Mouse (Mus musculus) testis, adult 2 months (tissue): ENCODE data around the gene Sapcd1. TPM values are rescaled to one million over a fixed set of nuclear protein-coding genes. Genes with fewer than 3 reads are reported as not detected.

Experiments
- H3K27ac ChIP-seq: fragments of 200-500 bp; 2 replicates; pipeline ENCODE4 v1.5.1; 2012; ENCODE audit warnings: low read depth, low read length; ENCODE audit not compliant: control insufficient read depth, insufficient read depth
- H3K27me3 ChIP-seq: fragments of 200-500 bp; 2 replicates; pipeline ENCODE4 v1.6.1; 2012; ENCODE audit warnings: mild to moderate bottlenecking, low read length, moderate library complexity; ENCODE audit not compliant: control insufficient read depth, insufficient read depth
- H3K36me3 ChIP-seq: fragments of 200-500 bp; 2 replicates; pipeline ENCODE4 v1.6.1; 2012; ENCODE audit warnings: mild to moderate bottlenecking, low read length; ENCODE audit not compliant: control insufficient read depth, insufficient read depth
- H3K4me1 ChIP-seq: fragments of 200-500 bp; 2 replicates; pipeline ENCODE4 v1.6.1; 2012; ENCODE audit warnings: low read length; ENCODE audit not compliant: control insufficient read depth, insufficient read depth
- H3K4me3 ChIP-seq: fragments of 200-500 bp; 2 replicates; pipeline ENCODE4 v1.5.1; 2012; ENCODE audit warnings: low read depth, mild to moderate bottlenecking, low read length, moderate library complexity, mixed read lengths; ENCODE audit not compliant: control insufficient read depth
- CTCF ChIP-seq: fragments of 200-500 bp; IDR thresholded peaks from 2 replicates; pipeline ENCODE4 v1.5.1; 2012; ENCODE audit warnings: low read depth, mild to moderate bottlenecking, inconsistent platforms, low read length, moderate library complexity; ENCODE audit not compliant: control insufficient read depth, insufficient read depth, insufficient replicate concordance
- POLR2A ChIP-seq: fragments of 200-500 bp; IDR thresholded peaks from 2 replicates; pipeline ENCODE4 v1.6.1; 2012; ENCODE audit warnings: low read depth, mild to moderate bottlenecking, inconsistent platforms, low read length, moderate library complexity; ENCODE audit not compliant: control insufficient read depth
- polyA plus RNA-seq: library from polyadenylated mRNA; depleted of rRNA; stranded (reverse); fragments of >200 nt; gene quantifications from 2 replicates; pipeline ENCODE4 v1.2.3, GENCODE M21; 2012

Sapcd1 gene
- polyA plus RNA-seq, 1 experiment = 3.5 TPM

DNA sequence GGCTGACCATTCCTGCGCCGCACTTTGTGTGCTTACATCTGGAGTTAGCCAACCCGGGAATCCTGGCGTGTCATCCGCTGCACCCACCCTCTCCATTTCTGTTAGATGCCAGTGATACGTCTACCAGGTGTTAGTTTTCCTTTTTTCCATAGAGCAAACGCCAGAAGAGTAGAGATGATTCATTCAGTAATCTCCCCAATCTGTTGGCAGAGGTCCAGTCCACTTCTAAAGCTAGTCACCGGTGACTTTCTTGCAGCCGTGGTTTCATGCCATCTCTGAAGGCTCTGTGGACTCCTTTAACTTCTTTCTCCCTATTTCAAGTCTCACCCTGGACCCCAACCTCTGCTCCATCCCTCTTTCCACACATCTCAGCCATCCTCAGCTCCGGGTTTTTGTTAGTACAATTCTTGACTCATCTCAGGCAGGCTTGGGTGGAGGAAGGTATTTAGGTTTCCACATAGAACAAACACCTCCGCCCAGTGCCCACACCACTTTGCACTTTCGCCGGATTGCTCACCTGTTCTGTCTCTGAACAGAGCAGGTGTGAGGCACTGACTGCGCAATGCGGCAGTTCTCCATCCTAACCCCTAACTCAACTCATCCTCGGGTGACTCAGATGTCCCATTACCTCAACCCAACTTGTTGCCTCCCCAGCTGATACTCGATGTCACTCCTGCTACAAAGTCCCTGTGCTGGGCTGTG, 40.5 kb upstream of the Sapcd1 start:
- Histone ChIP-seq H3K4me1 (peaks cover 13% of the 10 kb centered on the region), H3K27me3 (peaks cover 7% of the 10 kb centered on the region; the same call in 1 of the 2 replicates), H3K4me3 (peak overlapping the region; percentile 71), H3K27ac (no peak overlapping the region), H3K36me3 (no peaks in the 10 kb centered on the region)
- TF ChIP-seq POLR2A = no peak
- TF ChIP-seq CTCF = no peak

DNA sequence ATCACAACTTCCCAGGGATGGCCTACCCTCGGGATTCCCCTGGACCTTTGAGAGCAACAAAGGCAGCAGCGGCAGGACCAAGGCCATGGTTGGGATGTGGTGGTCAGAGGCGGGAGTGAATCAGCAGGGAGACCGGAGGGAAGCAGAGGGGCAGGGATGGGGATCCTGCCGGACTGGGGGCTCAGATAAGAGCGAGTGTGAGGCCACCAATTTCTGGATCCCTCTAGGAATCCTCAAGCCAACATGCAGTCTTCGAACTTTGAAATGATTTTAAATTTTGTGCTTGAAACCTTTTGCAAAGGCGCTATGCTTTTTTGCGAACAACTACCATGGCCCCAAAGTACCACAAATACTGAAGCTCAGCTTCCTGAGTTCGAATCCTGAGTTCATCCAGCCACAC, 38.3 kb upstream of the Sapcd1 start, which contains the start of gene Mpig6b:
TSS of gene Mpig6b (minus strand) at position 101 of the 400 bp plus-strand sequence.
- TF ChIP-seq POLR2A (no peak), CTCF (no peak)
- Histone ChIP-seq H3K4me1 (peaks cover 16% of the 10 kb centered on the region), H3K36me3 (no peaks in the 10 kb centered on the region), H3K4me3 (peak within 1 kb of the TSS; percentile 84), H3K27me3 (peaks cover 7% of the 10 kb centered on the region; the same call in 1 of the 2 replicates), H3K27ac (no peak within 1 kb of the TSS)

DNA sequence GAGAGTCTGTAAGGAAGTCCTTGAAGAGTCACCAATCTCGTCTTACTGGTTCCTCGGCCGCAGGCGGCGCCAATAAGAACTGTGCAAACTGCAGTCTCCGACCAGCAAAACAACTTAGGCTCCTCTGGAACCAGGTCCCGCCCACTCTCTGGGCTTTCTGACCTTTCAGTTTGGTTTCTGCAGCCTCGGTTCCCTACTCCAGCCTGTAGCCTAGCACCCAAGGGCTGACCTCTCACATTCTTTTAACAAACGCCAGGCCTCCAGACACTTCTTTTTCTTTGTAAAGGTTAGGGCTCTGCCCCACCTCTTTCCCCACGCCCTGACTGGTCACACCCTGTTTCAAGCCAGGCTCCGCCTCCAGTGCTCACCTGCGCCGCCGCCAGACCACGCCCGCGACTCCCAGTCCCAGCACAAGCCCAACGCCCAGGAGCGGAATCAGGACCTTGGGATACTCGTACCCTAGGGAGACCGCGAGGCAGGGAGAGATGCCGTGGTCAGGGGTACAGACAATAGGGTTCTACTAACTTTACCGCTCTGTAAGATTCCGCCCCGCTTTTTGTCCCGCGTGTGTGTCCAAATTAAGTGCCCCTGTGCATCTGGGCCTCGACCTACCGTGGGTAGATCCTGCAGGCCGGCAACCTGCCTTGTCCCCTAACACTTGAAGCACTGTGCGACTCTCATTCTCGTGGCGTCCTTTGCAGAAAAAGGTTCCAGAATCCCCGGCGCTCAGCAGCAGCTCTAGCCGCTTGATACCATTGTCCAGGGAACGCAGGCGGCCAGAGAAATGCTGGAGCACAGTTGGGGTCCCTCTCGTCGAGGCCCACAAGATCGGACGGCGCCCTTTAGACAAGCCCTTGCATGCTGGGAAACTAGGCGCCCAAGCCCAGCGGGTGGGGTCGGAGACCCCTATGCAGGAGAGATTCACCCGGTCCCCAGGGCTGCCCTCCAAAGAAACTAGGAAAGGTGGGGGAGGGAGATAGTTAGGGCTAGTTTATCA, 37.4 kb upstream of the Sapcd1 start, which contains the start of gene Ly6g6c:
TSS of gene Ly6g6c (plus strand) at position 438 of the 997 bp plus-strand sequence.
- H3K27ac ChIP-seq = peak within 1 kb of the TSS; percentile 41; the same call in 1 of the 2 replicates
- peaks cover 7% of the 10 kb centered on the region; the same call in 1 of the 2 replicates for H3K27me3 ChIP-seq
- H3K36me3 ChIP-seq = no peaks in the 10 kb centered on the region
- peak within 1 kb of the TSS; percentile 84 for H3K4me3 ChIP-seq
- no peak for TF ChIP-seq CTCF
- no peak for TF ChIP-seq POLR2A
- H3K4me1 ChIP-seq = peaks cover 23% of the 10 kb centered on the region

DNA sequence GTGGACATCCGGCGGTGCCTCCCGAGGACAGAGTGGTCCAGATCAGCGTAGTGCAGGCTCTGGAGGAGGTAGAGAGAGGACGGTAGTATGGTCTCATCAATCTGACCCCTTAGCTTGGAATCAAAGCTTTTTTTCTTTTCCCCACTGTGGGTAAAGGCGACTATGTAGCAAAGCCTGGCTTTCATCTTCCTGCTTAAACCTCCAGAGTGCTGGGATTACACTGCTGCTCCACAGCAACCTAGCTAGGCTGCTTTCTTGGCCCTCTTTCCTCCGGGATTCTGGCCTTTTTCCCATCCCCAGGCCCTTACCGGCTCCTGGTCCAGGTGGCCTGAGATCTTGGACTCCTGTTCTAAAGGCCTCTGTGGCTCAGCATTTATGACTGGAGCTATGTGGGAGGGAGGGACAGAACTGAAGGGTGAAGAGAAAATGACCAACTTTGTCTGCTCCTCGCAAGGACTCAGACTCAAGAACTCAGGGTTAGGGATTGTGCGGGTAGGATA, 36.6 kb upstream of the Sapcd1 start:
- Histone ChIP-seq H3K36me3 (no peaks in the 10 kb centered on the region), H3K27me3 (peaks cover 7% of the 10 kb centered on the region; the same call in 1 of the 2 replicates), H3K4me3 (peak overlapping the region; percentile 63), H3K27ac (peak overlapping the region; percentile 41; the same call in 1 of the 2 replicates), H3K4me1 (peaks cover 29% of the 10 kb centered on the region)
- TF ChIP-seq POLR2A (no peak), CTCF (no peak)

DNA sequence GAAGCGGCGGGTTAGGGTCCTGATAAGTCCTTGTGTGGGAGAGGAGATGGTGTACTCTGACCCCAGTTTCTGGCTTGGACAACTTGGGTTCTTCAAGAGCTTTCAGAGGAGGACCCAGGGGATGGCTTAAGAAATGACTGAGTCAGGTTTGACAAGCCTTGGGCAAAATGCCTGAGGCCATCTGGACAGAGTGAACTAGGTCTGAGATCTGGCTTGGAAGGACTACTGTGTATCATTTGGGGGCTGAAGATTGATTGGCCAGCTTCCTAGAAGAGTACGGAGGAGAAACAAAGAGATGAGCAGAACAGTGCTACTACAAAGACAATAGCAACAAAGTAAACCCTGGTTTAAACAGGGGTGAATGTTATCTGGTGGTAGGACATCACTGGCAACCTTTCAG, 35.6 kb upstream of the Sapcd1 start:
- Histone ChIP-seq H3K4me3 (peak overlapping the region; percentile 21), H3K27me3 (peaks cover 7% of the 10 kb centered on the region; the same call in 1 of the 2 replicates), H3K36me3 (no peaks in the 10 kb centered on the region), H3K27ac (no peak overlapping the region), H3K4me1 (peaks cover 32% of the 10 kb centered on the region)
- TF ChIP-seq POLR2A (no peak), CTCF (no peak)

DNA sequence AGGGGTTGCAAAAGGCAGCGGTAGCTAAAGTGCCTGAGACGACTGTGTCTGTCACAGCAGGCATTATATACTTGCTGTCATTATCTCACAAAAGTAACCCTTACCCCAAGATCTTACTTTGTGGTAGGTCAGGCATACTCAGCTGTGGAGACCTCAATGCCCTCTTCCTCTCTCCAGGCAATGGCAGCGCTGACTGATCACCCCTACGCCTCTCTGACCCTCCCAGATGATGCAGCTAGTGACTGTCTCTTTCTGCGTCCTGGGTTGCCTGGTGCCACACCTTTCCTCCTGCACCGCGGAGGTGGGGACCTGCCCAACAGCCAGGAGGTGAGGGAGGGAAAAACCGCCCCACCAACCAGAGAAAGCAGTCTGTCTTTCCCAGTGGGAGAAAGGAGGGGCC, 33.5 kb upstream of the Sapcd1 start:
- H3K4me1 ChIP-seq = peaks cover 34% of the 10 kb centered on the region
- H3K4me3 ChIP-seq = no peak overlapping the region

DNA sequence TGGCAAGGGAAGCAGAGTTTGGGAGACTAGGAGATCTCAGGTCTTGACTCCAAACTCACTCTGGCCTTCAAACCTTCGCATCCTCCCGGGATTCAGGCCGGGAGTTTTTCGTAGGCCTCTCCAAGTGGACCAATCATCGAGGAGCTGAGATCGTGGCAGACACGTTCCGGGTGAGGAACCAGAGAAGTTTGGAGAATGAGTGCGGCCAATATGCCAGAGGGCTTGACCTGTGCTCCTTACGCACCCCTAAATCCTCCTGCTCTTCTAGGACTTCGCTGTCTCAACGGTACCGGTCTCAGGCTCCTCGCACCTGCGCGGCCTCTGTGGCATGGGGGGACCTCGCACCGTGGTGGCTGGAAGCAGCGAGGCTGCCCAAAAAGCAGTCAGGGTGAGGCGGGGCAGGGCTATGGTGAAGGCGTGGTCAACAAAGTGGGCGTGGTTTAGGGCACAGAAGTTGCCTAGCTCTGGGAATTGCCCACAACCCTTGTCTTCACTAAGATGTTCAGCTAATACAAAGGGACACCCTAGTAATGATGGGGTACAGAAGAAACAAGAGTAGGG, 33.0 kb upstream of the Sapcd1 start:
- no peaks in the 10 kb centered on the region for H3K36me3 ChIP-seq
- peaks cover 5% of the 10 kb centered on the region; the same call in 1 of the 2 replicates for H3K27me3 ChIP-seq
- no peak for TF ChIP-seq CTCF
- TF ChIP-seq POLR2A = no peak
- peaks cover 34% of the 10 kb centered on the region for H3K4me1 ChIP-seq
- H3K27ac ChIP-seq = no peak overlapping the region
- H3K4me3 ChIP-seq = peak overlapping the region; percentile 84; the same call in 1 of the 2 replicates

More for the DNA sequence above, 33.5 kb upstream of the Sapcd1 start:
- Histone ChIP-seq H3K36me3 (no peaks in the 10 kb centered on the region), H3K27ac (no peak overlapping the region), H3K27me3 (peaks cover 7% of the 10 kb centered on the region; the same call in 1 of the 2 replicates)
- no peak for TF ChIP-seq POLR2A
